Mouse (Mus musculus): ENCODE data around the gene Focad. TPM values are rescaled to one million over a fixed set of nuclear protein-coding genes. Genes with fewer than 3 reads are reported as not detected.

The Focad gene
- total RNA-seq (2022) = 10 to 100 TPM; 28.8 to 31.9 (median 29.9) TPM

- peak; percentile 98 for DNase-seq
These were observed at the start of gene Focad for GRCm38 (mm10) chr4:88094062-88094767. Focad (plus strand) TSS chr4:88094629.

DNA sequence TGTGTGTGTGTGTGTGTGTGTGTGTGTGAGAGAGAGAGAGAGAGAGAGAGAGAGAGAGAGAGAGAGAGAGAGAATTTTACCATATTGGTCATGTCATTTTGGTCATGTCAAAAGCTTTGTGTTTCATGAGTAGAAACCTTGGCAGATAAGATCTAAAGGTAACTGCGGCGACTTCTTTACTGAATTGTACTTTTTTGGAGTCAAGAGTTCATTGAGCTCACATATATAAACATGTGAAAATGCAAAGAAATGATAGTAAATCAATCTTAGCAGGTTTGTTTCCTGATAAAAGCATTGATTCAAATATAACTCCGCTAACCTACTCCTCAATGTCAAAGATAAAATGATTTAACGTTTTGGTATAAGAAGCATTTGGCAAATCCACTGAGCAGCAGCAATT lies 49.3 kb upstream of the Focad start:
- DNase-seq = no peak

GRCm38 (mm10) chr4:88046280-88046679 lies 48.1 kb upstream of the Focad start:
- no peak for DNase-seq

GRCm38 (mm10) chr4:88075388-88075787 lies 19.0 kb upstream of the Focad start:
- DNase-seq = no peak

GRCm38 (mm10) chr4:88078983-88079382 lies 15.4 kb upstream of the Focad start:
- DNase-seq = no peak

DNA sequence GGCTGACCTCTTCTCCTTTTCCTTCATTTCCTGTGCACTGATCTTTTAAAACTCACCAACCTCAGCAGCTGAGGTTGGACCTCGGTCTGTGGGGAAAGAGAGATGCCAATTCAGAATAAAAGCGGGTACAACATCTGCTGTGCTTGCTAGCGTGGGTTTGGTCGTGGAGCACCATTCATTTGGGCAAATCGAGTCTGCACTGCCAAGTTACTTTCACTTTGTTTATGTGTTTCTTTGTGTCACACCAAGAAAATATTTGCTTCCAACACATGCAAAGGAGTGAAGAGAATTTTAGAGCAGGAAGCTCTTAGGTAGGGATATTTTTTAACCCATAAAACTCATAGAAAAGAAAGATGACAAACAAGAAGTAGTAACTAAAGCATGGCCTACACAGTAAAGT lies 13.0 kb upstream of the Focad start:
- DNase-seq = no peak

- DNase-seq = no peak
These were observed 12.5 kb upstream of the Focad start for GRCm38 (mm10) chr4:88081885-88082284.

DNA sequence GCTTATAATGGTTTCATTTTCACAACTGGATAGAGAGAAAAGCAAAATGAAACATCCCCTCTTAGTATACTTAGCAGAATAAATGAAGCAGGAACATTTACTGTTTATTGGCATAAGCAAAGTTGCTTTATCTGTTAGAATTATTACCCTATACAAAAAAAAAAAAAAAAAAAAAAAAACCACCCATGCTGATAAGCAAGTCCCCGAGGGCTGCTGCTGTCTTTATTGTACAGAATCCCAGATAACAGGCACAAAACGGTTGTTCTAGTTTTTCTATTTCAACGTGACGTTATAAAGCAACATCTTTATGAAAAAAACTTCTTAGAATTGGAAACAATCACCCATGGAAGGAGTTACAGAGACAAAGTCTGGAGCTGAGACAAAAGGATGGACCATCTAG lies 12.0 kb upstream of the Focad start:
- no peak for DNase-seq

- DNase-seq = no peak
These were observed 10.6 kb upstream of the Focad start for GRCm38 (mm10) chr4:88083781-88084180.

GRCm38 (mm10) chr4:88090316-88090715 lies 4.1 kb upstream of the Focad start:
- no peak for DNase-seq

- DNase-seq = no peak
These were observed 465 bp downstream of the Focad start for GRCm38 (mm10) chr4:88094768-88095420.

- DNase-seq = no peak
These were observed 1.3 kb downstream of the Focad start for GRCm38 (mm10) chr4:88095693-88096092.

DNA sequence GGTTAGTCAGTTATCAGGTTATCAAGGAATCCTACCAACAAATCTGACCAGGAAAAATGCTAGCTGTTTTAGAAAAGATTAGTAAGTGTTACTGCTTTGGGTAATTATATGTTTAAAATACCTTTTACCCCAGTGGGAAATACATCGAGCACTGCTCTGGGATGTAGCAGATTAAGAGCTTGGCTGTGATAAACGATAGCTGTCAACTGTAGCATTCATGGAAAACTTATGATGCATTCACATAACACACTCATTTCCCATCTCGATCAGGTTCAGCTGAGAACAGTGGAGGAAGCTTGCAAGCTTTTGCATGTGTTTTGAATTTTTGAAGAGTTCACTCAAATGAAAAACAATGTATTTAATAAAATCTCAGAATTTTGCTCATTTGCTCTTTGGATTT lies 14.2 kb downstream of the Focad start:
- no peak for DNase-seq

GRCm38 (mm10) chr4:88117331-88117730 lies 22.9 kb downstream of the Focad start:
- DNase-seq = no peak

- DNase-seq = no peak
These were observed 23.5 kb downstream of the Focad start for GRCm38 (mm10) chr4:88117942-88118341.

DNA sequence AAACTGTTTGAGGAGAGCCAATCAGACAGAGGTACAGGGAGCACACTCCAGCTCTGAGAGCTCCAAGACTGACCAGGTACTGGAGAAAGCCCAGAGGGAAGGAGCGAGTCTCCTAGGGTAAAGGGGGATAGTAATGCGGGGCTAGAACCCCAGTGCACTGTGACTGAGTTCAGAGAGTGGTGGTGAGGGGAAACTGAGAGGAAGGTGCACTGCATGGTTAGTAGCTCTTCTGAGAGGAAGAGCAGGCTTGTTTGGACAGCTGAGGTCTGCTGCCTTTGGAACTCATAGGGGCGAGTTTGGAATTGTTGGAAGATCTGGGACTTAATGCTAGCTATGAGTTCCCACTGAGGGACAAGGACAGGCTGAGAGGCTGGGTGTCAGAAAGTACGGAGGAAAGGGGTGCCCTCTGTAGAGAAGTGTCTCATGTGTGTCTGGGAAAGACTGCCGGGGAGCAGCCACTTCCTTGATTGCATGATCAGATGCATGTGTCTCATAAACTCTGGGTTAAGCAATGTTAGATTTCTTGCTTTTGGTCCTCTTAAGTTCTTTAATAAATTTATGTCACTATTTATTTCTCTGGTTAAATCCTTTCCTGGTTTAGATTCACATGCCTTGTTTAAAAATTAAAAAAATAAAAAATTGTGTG lies 24.4 kb downstream of the Focad start:
- DNase-seq = no peak

DNA sequence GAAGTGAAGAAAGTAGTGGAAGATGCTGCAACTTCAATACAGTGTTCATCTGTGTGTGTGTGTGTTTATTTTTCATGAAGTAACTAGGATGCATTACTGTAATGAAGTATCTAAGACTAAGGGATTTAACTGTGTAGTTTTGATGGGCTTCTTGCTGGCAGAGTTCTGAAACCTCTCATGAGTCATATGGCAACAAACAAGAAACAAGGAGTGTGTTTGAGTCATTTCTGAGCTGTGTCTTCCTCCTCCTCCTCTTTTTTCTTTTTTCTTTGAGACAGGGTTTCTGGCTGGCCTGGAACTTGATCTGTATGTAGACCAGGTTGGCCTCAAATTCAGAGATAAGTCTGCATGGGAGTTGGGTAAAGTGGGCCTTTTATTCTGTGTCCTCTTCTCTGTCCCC lies 25.7 kb downstream of the Focad start:
- DNase-seq = no peak

GRCm38 (mm10) chr4:88122472-88122871 lies 28.0 kb downstream of the Focad start:
- no peak for DNase-seq

GRCm38 (mm10) chr4:88135936-88136335 lies 41.5 kb downstream of the Focad start:
- DNase-seq = no peak

DNA sequence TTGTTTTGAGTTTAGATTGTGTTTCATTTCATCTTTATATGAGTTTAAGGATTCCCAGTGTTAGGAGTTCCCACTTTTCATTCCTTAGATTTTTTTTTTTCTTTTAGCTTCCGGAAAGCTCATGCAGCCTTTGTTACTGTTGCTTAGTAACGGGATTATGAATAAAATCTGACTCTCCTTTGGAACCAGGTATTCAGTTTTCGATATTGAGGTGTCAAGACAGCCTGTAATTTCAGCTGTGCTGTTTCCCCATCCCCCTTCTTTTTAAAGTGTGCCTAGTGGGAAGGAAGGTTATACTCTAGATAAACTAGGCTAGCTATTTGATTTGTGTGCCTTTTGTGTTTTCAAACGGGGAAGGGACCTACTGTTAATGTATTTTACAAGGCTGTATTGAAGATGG lies 42.1 kb downstream of the Focad start:
- DNase-seq = no peak

DNA sequence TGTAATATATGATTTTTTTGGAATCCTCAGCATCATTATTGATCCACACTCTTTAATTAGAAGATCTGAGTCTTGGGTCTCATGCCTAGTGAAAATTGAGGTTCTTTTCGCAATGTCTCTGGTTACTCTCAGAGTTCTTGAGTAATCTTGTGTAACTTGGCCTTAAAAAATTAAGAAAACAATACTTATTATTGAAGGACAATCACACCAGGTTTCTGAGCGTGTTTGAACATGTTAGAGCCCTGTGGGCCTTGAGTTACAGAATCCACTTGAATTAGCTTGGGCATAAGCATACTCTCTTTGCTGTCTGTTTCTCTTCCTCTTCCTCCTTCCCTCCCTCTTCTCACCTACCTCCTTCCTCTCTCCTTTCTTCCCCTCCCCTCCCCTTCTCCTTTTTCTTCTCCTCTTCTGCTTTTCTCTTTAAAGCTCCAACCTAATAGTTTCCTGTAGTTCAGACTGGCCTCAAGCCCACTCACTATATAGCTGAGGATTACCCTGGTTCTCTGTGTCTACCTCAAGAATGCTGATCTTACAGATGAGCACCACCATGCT lies 44.0 kb downstream of the Focad start:
- no peak for DNase-seq

- DNase-seq = no peak
These were observed 55.0 kb downstream of the Focad start for GRCm38 (mm10) chr4:88149462-88149861.

- no peak for DNase-seq
These were observed 61.2 kb downstream of the Focad start for GRCm38 (mm10) chr4:88155490-88156160.
